Mouse (Mus musculus): ENCODE measurements around the gene Gm17364. TPM values are rescaled to one million over a fixed set of nuclear protein-coding genes. Genes with fewer than 3 reads are reported as not detected.

Gm17364 gene
- polyA plus RNA-seq, 1 experiment from 2014 or later = not detected

- Histone ChIP-seq H3K27me3 (ENCODE audit: control insufficient read depth, insufficient read depth, low read length) (no peaks in the 10 kb centered on the region), H3K9me3 (replicated peaks; ENCODE audit: control insufficient read depth, low read length) (no peaks in the 10 kb centered on the region), H3K4me1 (ENCODE audit: control insufficient read depth, insufficient read depth, low read length) (no peaks in the 10 kb centered on the region), H3K36me3 (ENCODE audit: control insufficient read depth, insufficient read depth) (no peaks in the 10 kb centered on the region), H3K4me3 (ENCODE audit: low read length) (no peak overlapping the region), H3K9ac (ENCODE audit: low read length) (no peak overlapping the region), H3K4me2 (ENCODE audit: low read depth, low read length) (no peak overlapping the region), H3K27ac (ENCODE audit: low read length) (no peak overlapping the region)
- WGBS = 93% methylated on average over 15 of the region's 15 CpGs
- no peak for ATAC-seq (replicated peaks; ENCODE audit: extremely low read depth, insufficient read depth, low FRiP score)
These were observed 41.6 kb downstream of the Gm17364 start for GRCm38 (mm10) chr13:41232209-41232608.

GRCm38 (mm10) chr13:41231389-41231983 is 42.3 kb downstream of the Gm17364 start:
- 75% methylated on average over 12 of the region's 12 CpGs for WGBS
- no peak for ATAC-seq (replicated peaks; ENCODE audit: extremely low read depth, insufficient read depth, low FRiP score)
- Histone ChIP-seq H3K36me3 (ENCODE audit: control insufficient read depth, insufficient read depth) (no peaks in the 10 kb centered on the region), H3K4me2 (ENCODE audit: low read depth, low read length) (no peak overlapping the region), H3K4me3 (ENCODE audit: low read length) (no peak overlapping the region), H3K27ac (ENCODE audit: low read length) (no peak overlapping the region), H3K27me3 (ENCODE audit: control insufficient read depth, insufficient read depth, low read length) (no peaks in the 10 kb centered on the region), H3K4me1 (ENCODE audit: control insufficient read depth, insufficient read depth, low read length) (no peaks in the 10 kb centered on the region), H3K9ac (ENCODE audit: low read length) (no peak overlapping the region), H3K9me3 (replicated peaks; ENCODE audit: control insufficient read depth, low read length) (no peaks in the 10 kb centered on the region)

- ATAC-seq (replicated peaks; ENCODE audit: extremely low read depth, insufficient read depth, low FRiP score) = no peak
- Histone ChIP-seq H3K36me3 (ENCODE audit: control insufficient read depth, insufficient read depth) (no peaks in the 10 kb centered on the region), H3K9me3 (replicated peaks; ENCODE audit: control insufficient read depth, low read length) (no peaks in the 10 kb centered on the region), H3K27ac (ENCODE audit: low read length) (no peak overlapping the region), H3K27me3 (ENCODE audit: control insufficient read depth, insufficient read depth, low read length) (no peaks in the 10 kb centered on the region), H3K4me3 (ENCODE audit: low read length) (no peak overlapping the region), H3K4me1 (ENCODE audit: control insufficient read depth, insufficient read depth, low read length) (no peaks in the 10 kb centered on the region), H3K4me2 (ENCODE audit: low read depth, low read length) (no peak overlapping the region), H3K9ac (ENCODE audit: low read length) (no peak overlapping the region)
- WGBS = 78% methylated on average over 5 of the region's 5 CpGs
These were observed 43.5 kb downstream of the Gm17364 start for GRCm38 (mm10) chr13:41230256-41230655.

GRCm38 (mm10) chr13:41228060-41228459 is 45.7 kb downstream of the Gm17364 start:
- H3K36me3 ChIP-seq (ENCODE audit: control insufficient read depth, insufficient read depth) = no peaks in the 10 kb centered on the region
- H3K4me3 ChIP-seq (ENCODE audit: low read length) = no peak overlapping the region
- H3K27ac ChIP-seq (ENCODE audit: low read length) = no peak overlapping the region
- H3K9ac ChIP-seq (ENCODE audit: low read length) = no peak overlapping the region
- H3K4me1 ChIP-seq (ENCODE audit: control insufficient read depth, insufficient read depth, low read length) = no peaks in the 10 kb centered on the region
- H3K27me3 ChIP-seq (ENCODE audit: control insufficient read depth, insufficient read depth, low read length) = no peaks in the 10 kb centered on the region
- 0 out of 2 replicates have a peak, but pooled peaks cover 4% of the 10 kb centered on the region for H3K9me3 ChIP-seq (replicated peaks; ENCODE audit: control insufficient read depth, low read length)
- no peak overlapping the region for H3K4me2 ChIP-seq (ENCODE audit: low read depth, low read length)
- 78% methylated on average over 5 of the region's 5 CpGs for WGBS
- ATAC-seq (replicated peaks; ENCODE audit: extremely low read depth, insufficient read depth, low FRiP score) = no peak

GRCm38 (mm10) chr13:41226513-41226912 is 47.3 kb downstream of the Gm17364 start:
- ATAC-seq (replicated peaks; ENCODE audit: extremely low read depth, insufficient read depth, low FRiP score) = no peak

More at GRCm38 (mm10) chr13:41226513-41226912, 47.3 kb downstream of the Gm17364 start:
- H3K4me3 ChIP-seq (ENCODE audit: low read length) = no peak overlapping the region
- no peak overlapping the region for H3K4me2 ChIP-seq (ENCODE audit: low read depth, low read length)
- H3K9me3 ChIP-seq (replicated peaks; ENCODE audit: control insufficient read depth, low read length) = 0 out of 2 replicates have a peak, but pooled peaks cover 9% of the 10 kb centered on the region
- H3K9ac ChIP-seq (ENCODE audit: low read length) = no peak overlapping the region
- H3K27me3 ChIP-seq (ENCODE audit: control insufficient read depth, insufficient read depth, low read length) = no peaks in the 10 kb centered on the region
- H3K36me3 ChIP-seq (ENCODE audit: control insufficient read depth, insufficient read depth) = no peaks in the 10 kb centered on the region
- H3K4me1 ChIP-seq (ENCODE audit: control insufficient read depth, insufficient read depth, low read length) = no peaks in the 10 kb centered on the region
- WGBS = 72% methylated on average over 5 of the region's 5 CpGs
- no peak overlapping the region for H3K27ac ChIP-seq (ENCODE audit: low read length)

Other genes starting within 250 kb of the Gm17364 start
- gene Mak, start 194.3 kb downstream of the Gm17364 start, polyA plus RNA-seq (2015; fragmentation: Nextera tagmentation; extraction: Ambion mirVana) = 0.16 and 0.35 TPM in 2 replicates
- 0.21 TPM in 1 of 2 replicates, not detected in the other for gene Gcm2, start 162.9 kb downstream of the Gm17364 start, polyA plus RNA-seq (2015; fragmentation: Nextera tagmentation; extraction: Ambion mirVana)
- 0.09 TPM in 1 of 2 replicates, not detected in the other for gene Sycp2l, start 159.7 kb downstream of the Gm17364 start, polyA plus RNA-seq (2015; fragmentation: Nextera tagmentation; extraction: Ambion mirVana)
- 0.45 and 0.56 TPM in 2 replicates for gene Elovl2, start 53.6 kb downstream of the Gm17364 start, polyA plus RNA-seq (2015; fragmentation: Nextera tagmentation; extraction: Ambion mirVana)
- gene Smim13, start 24.1 kb downstream of the Gm17364 start, polyA plus RNA-seq (2015; fragmentation: Nextera tagmentation; extraction: Ambion mirVana) = 10.1 and 10.4 TPM in 2 replicates
- gene Nedd9, start 213.4 kb upstream of the Gm17364 start, polyA plus RNA-seq (2015; fragmentation: Nextera tagmentation; extraction: Ambion mirVana) = 19.5 and 22.7 TPM in 2 replicates